Mouse (Mus musculus) embryonic facial prominence, embryonic 14.5 days (tissue): ENCODE results near the gene Sbsn. TPM values are rescaled to one million over a fixed set of nuclear protein-coding genes. Genes with fewer than 3 reads are reported as not detected.

Experiments
- ATAC-seq: fragments of 200-750 bp; cut with Nextera tagmentation; 2 replicates; pipeline ENCODE4 v1.8.0; 2017; ENCODE audit warnings: low read depth, moderate number of reproducible peaks, moderate TSS enrichment
- DNase-seq: peaks from one replicate; pipeline ENCODE4 v3.0.0-alpha.2; 2015; ENCODE audit warnings: low spot score
- H3K27ac ChIP-seq: fragments of 300-500 bp; sonication (generic); replicated peaks from 2 replicates; pipeline ENCODE4 v1.5.1; 2014; ENCODE audit warnings: low read depth, mild to moderate bottlenecking, low read length, moderate library complexity
- H3K27me3 ChIP-seq: fragments of 300-500 bp; sonication (generic); replicated peaks from 2 replicates; pipeline ENCODE4 v1.6.1; 2014; ENCODE audit warnings: low read length; ENCODE audit not compliant: control insufficient read depth, insufficient read depth
- H3K36me3 ChIP-seq: fragments of 300-500 bp; sonication (generic); 2 replicates; pipeline ENCODE4 v1.6.1; 2014; ENCODE audit warnings: low read length, mixed read lengths; ENCODE audit not compliant: control insufficient read depth, insufficient read depth
- H3K4me1 ChIP-seq: fragments of 300-500 bp; sonication (generic); 2 replicates; pipeline ENCODE4 v1.6.1; 2014; ENCODE audit warnings: antibody characterized with exemption, low read length; ENCODE audit not compliant: control insufficient read depth, insufficient read depth
- H3K4me2 ChIP-seq: fragments of 300-500 bp; sonication (generic); 2 replicates; pipeline ENCODE4 v1.6.1; 2014; ENCODE audit warnings: low read depth, mild to moderate bottlenecking, low read length, moderate library complexity, mixed read lengths
- H3K4me3 ChIP-seq: fragments of 300-500 bp; sonication (generic); 2 replicates; pipeline ENCODE4 v1.5.1; 2014; ENCODE audit warnings: low read depth, mild to moderate bottlenecking, low read length
- H3K9ac ChIP-seq: fragments of 300-500 bp; sonication (generic); 2 replicates; pipeline ENCODE4 v1.6.1; 2014; ENCODE audit warnings: low read depth, mild to moderate bottlenecking, low read length, moderate library complexity, mixed read lengths
- H3K9me3 ChIP-seq: fragments of 300-500 bp; sonication (generic); 2 replicates; pipeline ENCODE4 v1.6.1; 2016; ENCODE audit warnings: low read length; ENCODE audit not compliant: control insufficient read depth
- WGBS: fragments of 180-500 bp; shearing (Covaris S2); extraction: QIAGEN DNeasy Blood & Tissue Kit; methylation state at CpG from one replicate; pipeline ENCODE4 v1.1.7; 2014; 5-methylcytosine and 5-hydroxymethylcytosine counted together
- polyA plus RNA-seq: library from polyadenylated mRNA; unstranded; fragments of >200 nt; fragmentation: Nextera tagmentation; extraction: Ambion mirVana; gene quantifications from 2 replicates; pipeline ENCODE4 v1.2.1, GENCODE M21; 2014

Gene Sbsn
- polyA plus RNA-seq, 1 experiment from 2014 or later: 33.7 TPM

DNA sequence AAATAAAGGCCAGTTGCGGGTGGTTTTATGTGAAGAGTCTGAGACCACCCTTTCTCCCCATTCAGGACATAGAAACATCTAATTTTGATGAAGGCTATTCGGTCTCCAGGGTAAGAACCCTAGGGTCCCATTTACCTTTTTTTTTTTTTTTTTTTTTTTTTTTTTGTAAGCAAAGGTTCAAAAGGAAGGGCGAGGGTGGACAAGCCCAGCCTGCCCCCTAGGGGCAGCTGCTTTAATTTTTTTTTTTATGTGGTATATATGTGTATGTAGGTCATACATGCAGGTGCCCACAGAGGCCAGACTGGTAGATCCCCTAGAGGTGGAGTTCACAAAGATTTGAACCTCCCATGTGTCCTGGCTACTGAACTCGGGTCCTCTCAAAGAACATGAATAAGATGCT, 15.1 kb downstream of the Sbsn start:
- Histone ChIP-seq H3K27ac (no peak overlapping the region), H3K9ac (no peak overlapping the region), H3K36me3 (no peaks in the 10 kb centered on the region), H3K27me3 (0 out of 2 replicates have a peak, but pooled peaks cover 3% of the 10 kb centered on the region), H3K4me1 (no peaks in the 10 kb centered on the region), H3K9me3 (no peaks in the 10 kb centered on the region), H3K4me2 (no peak overlapping the region), H3K4me3 (no peak overlapping the region)
- 87% methylated on average over 4 of the region's 4 CpGs for WGBS
- no peak for DNase-seq
- ATAC-seq: no peak

DNA sequence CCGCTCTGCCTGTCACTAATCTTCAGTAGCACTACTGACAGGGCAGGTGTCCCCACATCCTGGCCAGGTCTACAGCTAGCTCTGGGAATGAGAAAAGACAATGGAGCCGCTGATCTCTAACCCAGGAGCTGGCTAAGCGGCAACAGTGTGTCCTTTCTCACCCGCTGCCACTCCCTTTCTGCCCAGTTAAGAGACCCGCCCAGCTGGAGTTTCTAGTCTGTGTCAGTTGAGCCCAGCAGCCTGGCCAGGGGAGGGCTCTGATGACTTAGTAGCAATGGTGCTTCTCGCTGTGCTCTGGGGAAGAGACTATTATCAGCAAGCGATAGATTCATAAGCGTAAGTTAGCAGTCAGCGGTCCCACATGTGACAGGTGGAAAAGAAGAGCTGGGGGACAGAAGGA, 18.0 kb downstream of the Sbsn start:
- 33% methylated on average over 9 of the region's 9 CpGs for WGBS
- DNase-seq: no peak
- no peak overlapping the region for H3K9ac ChIP-seq
- no peak overlapping the region for H3K27ac ChIP-seq
- H3K4me3 ChIP-seq: no peak overlapping the region
- ATAC-seq: no peak
- H3K27me3 ChIP-seq: 0 out of 2 replicates have a peak, but pooled peaks cover 3% of the 10 kb centered on the region
- H3K4me2 ChIP-seq: no peak overlapping the region
- H3K4me1 ChIP-seq: no peaks in the 10 kb centered on the region
- no peaks in the 10 kb centered on the region for H3K36me3 ChIP-seq
- no peaks in the 10 kb centered on the region for H3K9me3 ChIP-seq

DNA sequence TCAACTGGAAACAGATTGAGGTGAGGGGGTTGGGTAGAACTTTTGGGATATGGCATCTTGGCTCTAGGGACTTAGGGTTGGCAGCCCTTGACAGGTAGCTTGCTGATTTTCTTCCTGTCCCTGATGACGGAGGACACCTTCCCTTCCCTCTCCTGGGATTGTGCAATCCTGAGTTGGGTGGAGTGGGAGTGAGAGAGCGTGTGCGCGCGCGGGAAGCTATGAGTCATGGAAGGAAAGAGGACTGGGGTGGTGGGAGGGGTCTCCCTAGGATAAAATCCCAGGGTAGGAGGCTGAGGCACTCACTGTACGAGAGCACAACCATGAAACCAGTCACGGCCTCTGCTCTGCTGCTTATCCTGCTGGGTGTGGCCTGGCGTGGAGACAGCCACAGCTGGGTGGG, 24.8 kb downstream of the Sbsn start:
- Histone ChIP-seq H3K27me3 (no peaks in the 10 kb centered on the region), H3K4me3 (no peak overlapping the region), H3K9ac (no peak overlapping the region), H3K4me1 (no peaks in the 10 kb centered on the region), H3K9me3 (no peaks in the 10 kb centered on the region), H3K4me2 (no peak overlapping the region), H3K36me3 (no peaks in the 10 kb centered on the region), H3K27ac (no peak overlapping the region)
- DNase-seq (peak; percentile 20), ATAC-seq (no peak)
- WGBS: 78% methylated on average over 9 of the region's 9 CpGs

DNA sequence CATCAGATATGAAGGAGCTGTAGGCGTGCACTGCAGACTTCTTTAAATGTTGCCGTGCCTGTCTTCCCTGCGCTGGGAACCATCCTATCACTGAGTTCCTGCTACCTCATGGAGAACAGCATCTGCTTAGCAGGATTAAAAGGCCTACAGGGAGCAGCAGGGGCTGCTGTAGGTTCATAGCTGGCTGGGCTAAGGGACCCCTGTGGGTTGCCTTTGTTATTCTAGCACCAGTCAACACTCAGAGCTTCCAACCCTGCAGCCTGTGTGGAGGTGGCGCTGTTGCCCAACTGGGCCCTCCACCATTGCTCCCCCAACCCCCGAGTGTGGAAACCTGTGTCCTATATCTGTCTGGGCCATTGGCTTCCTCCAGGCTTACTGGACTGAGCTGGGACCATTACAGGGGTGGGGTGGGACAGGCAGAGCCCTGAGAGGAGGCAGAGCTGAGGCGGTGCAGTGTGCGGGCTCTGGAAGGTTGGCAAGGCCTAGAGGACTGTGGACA, 25.9 kb downstream of the Sbsn start:
- no peaks in the 10 kb centered on the region for H3K4me1 ChIP-seq
- H3K27ac ChIP-seq: no peak overlapping the region
- H3K36me3 ChIP-seq: no peaks in the 10 kb centered on the region
- H3K9me3 ChIP-seq: no peaks in the 10 kb centered on the region
- no peak overlapping the region for H3K4me2 ChIP-seq
- no peak overlapping the region for H3K9ac ChIP-seq
- ATAC-seq: no peak
- H3K27me3 ChIP-seq: no peaks in the 10 kb centered on the region
- WGBS: 51% methylated on average over 7 of the region's 7 CpGs
- no peak overlapping the region for H3K4me3 ChIP-seq
- no peak for DNase-seq

DNA sequence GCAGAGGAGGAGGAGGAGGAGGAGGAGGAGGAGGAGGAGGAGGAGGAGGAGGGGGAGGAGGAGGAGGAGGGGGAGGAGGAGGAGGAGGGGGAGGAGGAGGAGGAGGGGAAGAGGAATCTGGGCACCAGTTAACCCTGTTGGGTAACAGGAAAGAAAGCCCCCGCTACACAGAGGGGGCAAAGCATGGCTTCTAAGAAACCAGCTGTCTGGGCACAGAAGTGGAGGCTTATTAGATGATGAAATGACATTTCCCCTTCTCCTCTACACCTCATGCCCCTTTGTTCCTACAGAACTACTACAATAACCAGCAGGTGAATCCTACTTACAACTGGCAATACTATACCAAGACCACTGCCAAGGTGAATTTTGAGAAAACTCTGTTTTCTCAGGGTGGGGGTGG, 26.6 kb downstream of the Sbsn start:
- no peaks in the 10 kb centered on the region for H3K36me3 ChIP-seq
- 67% methylated on average over 1 of the region's 1 CpGs for WGBS
- no peak overlapping the region for H3K4me2 ChIP-seq
- DNase-seq (no peak), ATAC-seq (no peak)
- H3K4me3 ChIP-seq: no peak overlapping the region
- H3K27me3 ChIP-seq: no peaks in the 10 kb centered on the region
- no peak overlapping the region for H3K27ac ChIP-seq
- no peak overlapping the region for H3K9ac ChIP-seq
- H3K9me3 ChIP-seq: no peaks in the 10 kb centered on the region
- no peaks in the 10 kb centered on the region for H3K4me1 ChIP-seq

DNA sequence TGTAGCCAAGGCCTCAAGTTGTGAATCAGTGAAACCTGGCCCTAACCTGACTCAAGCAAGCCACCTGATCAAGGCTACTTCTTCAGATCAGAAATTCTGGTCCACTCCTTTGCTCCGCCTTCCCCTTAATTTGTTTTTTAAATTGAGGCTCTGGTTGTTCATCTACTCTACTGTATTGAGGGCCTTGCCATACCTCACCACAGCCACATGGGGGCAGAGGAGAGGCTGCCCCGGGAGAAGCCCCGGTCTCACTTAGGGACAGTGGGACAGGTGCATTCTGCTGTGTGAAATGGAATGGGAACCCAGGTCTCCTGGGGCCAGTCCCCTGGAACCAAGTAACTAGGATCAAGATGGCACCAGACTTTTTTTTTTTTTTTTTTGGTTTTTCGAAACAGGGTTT, 30.5 kb downstream of the Sbsn start:
- 61% methylated on average over 4 of the region's 4 CpGs for WGBS
- Histone ChIP-seq H3K4me3 (no peak overlapping the region), H3K4me1 (no peaks in the 10 kb centered on the region), H3K36me3 (no peaks in the 10 kb centered on the region), H3K27ac (no peak overlapping the region), H3K9me3 (no peaks in the 10 kb centered on the region), H3K27me3 (no peaks in the 10 kb centered on the region), H3K4me2 (no peak overlapping the region), H3K9ac (no peak overlapping the region)
- ATAC-seq: no peak
- DNase-seq: no peak

DNA sequence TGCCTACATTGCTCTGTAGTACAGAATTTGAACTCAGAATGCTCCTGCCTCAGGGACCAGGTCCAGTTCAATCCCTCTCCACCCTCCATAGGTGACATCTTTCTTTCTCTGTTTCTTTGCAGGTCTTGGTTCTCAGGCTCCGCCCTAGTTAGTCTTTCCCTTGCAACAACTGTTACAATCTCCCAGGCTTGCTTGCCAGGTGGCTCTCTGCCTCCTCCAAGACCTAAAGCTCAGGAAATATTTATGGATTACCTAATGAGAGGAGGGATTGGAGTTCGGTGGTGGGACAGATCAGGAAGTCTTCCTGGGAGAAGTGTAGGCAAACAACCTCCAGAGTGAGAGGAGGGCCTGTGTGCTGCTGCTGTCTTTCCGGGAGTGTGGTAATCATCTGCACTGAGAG, 31.4 kb downstream of the Sbsn start:
- H3K9me3 ChIP-seq: no peaks in the 10 kb centered on the region
- no peak for DNase-seq
- H3K4me2 ChIP-seq: no peak overlapping the region
- H3K27me3 ChIP-seq: no peaks in the 10 kb centered on the region
- no peak overlapping the region for H3K9ac ChIP-seq
- no peaks in the 10 kb centered on the region for H3K36me3 ChIP-seq
- H3K27ac ChIP-seq: no peak overlapping the region
- WGBS: 75% methylated on average over 3 of the region's 3 CpGs
- no peak for ATAC-seq
- H3K4me3 ChIP-seq: no peak overlapping the region
- no peaks in the 10 kb centered on the region for H3K4me1 ChIP-seq

DNA sequence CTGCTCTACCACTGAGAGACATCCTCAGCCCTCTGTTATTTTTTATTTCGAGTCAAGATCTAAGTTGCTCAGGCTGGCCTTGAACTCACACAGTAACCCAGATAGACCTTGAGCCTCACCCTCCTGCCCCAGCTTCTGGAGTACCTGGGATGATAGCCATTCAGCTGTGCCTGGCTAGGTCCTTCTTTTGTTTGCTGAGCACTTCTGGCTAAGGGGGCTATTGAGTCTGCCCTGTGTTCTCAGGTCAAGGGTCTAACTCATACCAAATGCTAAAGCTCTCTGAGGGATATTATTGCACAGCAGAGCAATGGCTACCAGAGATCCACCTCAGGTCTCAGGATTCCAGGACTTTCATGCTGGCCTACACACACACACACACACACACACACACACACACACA, 33.9 kb downstream of the Sbsn start:
- Histone ChIP-seq H3K27me3 (no peaks in the 10 kb centered on the region), H3K27ac (no peak overlapping the region), H3K4me2 (no peak overlapping the region), H3K9ac (no peak overlapping the region), H3K4me3 (no peak overlapping the region), H3K9me3 (no peaks in the 10 kb centered on the region), H3K36me3 (no peaks in the 10 kb centered on the region), H3K4me1 (no peaks in the 10 kb centered on the region)
- DNase-seq (no peak), ATAC-seq (no peak)
- WGBS: 53% methylated on average over 1 of the region's 1 CpGs

DNA sequence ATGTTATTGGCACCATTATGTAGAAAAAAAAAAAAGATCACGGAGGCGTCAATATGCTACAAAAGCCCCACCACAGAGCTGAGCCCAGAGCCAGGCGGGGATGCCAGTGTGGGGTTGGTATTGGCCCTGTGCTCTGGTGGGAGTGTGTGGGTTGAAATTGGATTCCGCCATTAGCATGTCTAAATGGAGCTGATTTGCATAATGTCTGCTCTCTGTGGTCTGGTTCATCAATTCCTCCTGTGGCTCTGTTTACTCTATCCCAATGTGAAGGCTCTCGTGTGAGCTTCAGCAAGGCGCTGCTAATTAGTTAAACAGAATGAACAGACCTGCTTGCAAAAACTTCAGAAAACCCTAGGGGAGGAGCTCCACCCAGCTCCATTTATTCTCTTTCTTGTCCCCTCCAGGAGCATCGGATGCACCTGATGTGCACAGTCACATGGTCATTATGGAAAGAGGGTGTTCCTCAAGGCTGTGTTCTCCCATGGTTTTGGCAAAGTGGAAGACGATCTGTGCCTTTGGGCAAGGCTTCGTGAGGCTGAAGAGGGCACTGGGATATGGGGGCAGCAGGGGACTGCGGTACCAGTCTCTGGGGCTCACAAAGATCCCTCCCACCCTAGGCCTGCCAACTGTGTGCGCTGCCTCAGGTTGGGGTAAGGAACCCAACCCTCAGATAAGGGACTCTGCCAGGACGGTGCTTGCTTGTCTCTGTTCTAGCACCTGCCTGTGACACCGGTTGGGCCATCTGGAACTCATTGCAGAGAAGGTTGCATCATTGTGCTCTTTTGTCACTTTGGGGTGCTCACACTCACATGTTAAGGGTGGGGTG, 34.7 kb downstream of the Sbsn start:
- Histone ChIP-seq H3K4me1 (no peaks in the 10 kb centered on the region), H3K9me3 (no peaks in the 10 kb centered on the region), H3K27me3 (no peaks in the 10 kb centered on the region), H3K4me3 (no peak overlapping the region), H3K27ac (no peak overlapping the region), H3K9ac (no peak overlapping the region), H3K4me2 (no peak overlapping the region), H3K36me3 (no peaks in the 10 kb centered on the region)
- no peak for DNase-seq
- WGBS: 67% methylated on average over 13 of the region's 13 CpGs
- ATAC-seq: 0 out of 2 replicates have a peak, but pooled peaks have one; percentile 45
